Mouse (Mus musculus): ENCODE data around the gene Actr1b.

GRCm38 (mm10) chr1:36674936-36675335 lies 39.3 kb downstream of the Actr1b start:
- TF ChIP-seq ZNF384 (IDR thresholded peaks at IDR 0.05; ENCODE audit: low read depth, low read length): no peak
- TF ChIP-seq ZC3H11A (IDR thresholded peaks at IDR 0.05; ENCODE audit: borderline replicate concordance, low read depth, low read length): no peak

All from ES-E14 (cell line).